Mouse (Mus musculus) kidney, embryonic 16.5 days (tissue): ENCODE results near the gene Herc3. TPM values are rescaled to one million over a fixed set of nuclear protein-coding genes. Genes with fewer than 3 reads are reported as not detected.

Source experiments
- ATAC-seq: fragments of 200-750 bp; cut with Nextera tagmentation; 2 replicates; pipeline ENCODE4 v1.8.0; 2017; ENCODE audit warnings: moderate TSS enrichment; ENCODE audit not compliant: low FRiP score, low TSS enrichment
- H3K27ac ChIP-seq: fragments of 300-500 bp; sonication (generic); 2 replicates; pipeline ENCODE4 v1.5.1; 2014; ENCODE audit warnings: low read length
- H3K27me3 ChIP-seq: fragments of 300-500 bp; sonication (generic); 2 replicates; pipeline ENCODE4 v1.6.1; 2014; ENCODE audit warnings: low read length, control low read depth, mixed read lengths; ENCODE audit not compliant: insufficient read depth
- H3K36me3 ChIP-seq: fragments of 300-500 bp; sonication (generic); 2 replicates; pipeline ENCODE4 v1.6.1; 2014; ENCODE audit warnings: low read length, control low read depth, mixed read lengths; ENCODE audit not compliant: insufficient read depth
- H3K4me1 ChIP-seq: fragments of 300-500 bp; sonication (generic); 2 replicates; pipeline ENCODE4 v1.6.1; 2014; ENCODE audit warnings: low read length, control low read depth, mixed read lengths; ENCODE audit not compliant: insufficient read depth
- H3K4me2 ChIP-seq: fragments of 300-500 bp; sonication (generic); replicated peaks from 2 replicates; pipeline ENCODE4 v1.6.1; 2014; ENCODE audit warnings: low read depth, low read length
- H3K4me3 ChIP-seq: fragments of 300-500 bp; sonication (generic); 2 replicates; pipeline ENCODE4 v1.5.1; 2014; ENCODE audit warnings: mild to moderate bottlenecking, low read length
- H3K9ac ChIP-seq: fragments of 300-500 bp; sonication (generic); replicated peaks from 2 replicates; pipeline ENCODE4 v1.6.1; 2014; ENCODE audit warnings: low read length
- H3K9me3 ChIP-seq: fragments of 300-500 bp; sonication (generic); 2 replicates; pipeline ENCODE4 v1.6.1; 2016; ENCODE audit warnings: low read length, control low read depth
- whole genome bisulfite sequencing: fragments of 180-500 bp; shearing (Covaris S2); extraction: QIAGEN DNeasy Blood & Tissue Kit; methylation state at CpG from one replicate; pipeline ENCODE4 v1.1.7; 2014; 5-methylcytosine and 5-hydroxymethylcytosine counted together
- polyA plus RNA-seq: library from polyadenylated mRNA; unstranded; fragments of >200 nt; fragmentation: Nextera tagmentation; extraction: Ambion mirVana; gene quantifications from 2 replicates; pipeline ENCODE4 v1.2.1, GENCODE M21; 2015

Gene Herc3
- polyA plus RNA-seq, 1 experiment from 2014 or later, result 7.2 TPM

DNA sequence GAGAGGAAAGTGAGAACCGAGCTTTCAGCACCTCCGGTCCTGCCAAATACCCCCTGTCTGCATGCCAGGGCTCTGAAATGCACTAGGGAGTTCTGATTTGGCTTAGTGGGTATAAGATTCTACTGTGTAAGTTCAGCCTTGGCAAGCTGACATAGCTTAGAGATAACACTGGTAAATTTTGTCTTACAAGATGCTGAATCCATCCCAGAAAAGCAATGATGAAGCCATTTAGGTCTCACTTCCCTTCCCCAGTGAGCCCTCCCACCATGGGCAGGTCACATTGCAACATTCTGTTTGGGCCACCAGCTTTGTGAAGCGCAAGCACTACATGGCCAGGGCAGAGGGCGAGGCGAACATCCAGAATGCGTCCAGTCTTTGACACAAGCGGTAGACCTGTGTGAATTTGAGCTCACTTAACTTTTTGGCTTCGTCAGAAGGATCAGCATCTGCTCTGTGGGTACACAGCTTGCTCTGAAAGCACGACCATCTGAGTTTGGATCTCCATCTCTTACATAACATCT, 98.7 kb downstream of the Herc3 start:
- Histone ChIP-seq H3K4me3 (no peak overlapping the region), H3K27ac (no peak overlapping the region), H3K4me1 (no peaks in the 10 kb centered on the region), H3K9ac (no peak overlapping the region), H3K36me3 (no peaks in the 10 kb centered on the region), H3K4me2 (no peak overlapping the region), H3K27me3 (no peaks in the 10 kb centered on the region), H3K9me3 (no peaks in the 10 kb centered on the region)
- WGBS, result 83% methylated on average over 9 of the region's 9 CpGs
- no peak for ATAC-seq

DNA sequence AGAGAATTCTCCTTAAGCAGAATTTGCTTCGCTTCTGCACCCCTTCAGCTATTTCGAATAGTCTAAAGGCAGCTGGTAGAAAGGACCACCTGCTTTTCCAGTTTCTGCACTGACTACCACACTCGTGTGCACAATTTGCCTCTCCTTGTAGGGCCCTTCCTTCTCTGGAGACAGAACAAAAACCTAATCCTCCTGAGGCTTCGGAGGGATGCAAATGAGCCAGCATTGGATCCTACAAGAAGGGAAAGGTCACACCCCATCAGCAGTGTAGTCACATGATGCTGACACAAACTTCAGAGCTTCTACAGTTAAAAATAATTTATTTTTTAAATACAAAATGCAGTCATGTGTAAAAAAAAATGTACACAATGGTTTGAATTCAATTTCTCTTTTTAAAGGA, 99.9 kb downstream of the Herc3 start:
- H3K9me3 ChIP-seq, result no peaks in the 10 kb centered on the region
- H3K27me3 ChIP-seq, result no peaks in the 10 kb centered on the region
- H3K27ac ChIP-seq, result no peak overlapping the region
- H3K36me3 ChIP-seq, result no peaks in the 10 kb centered on the region
- H3K4me2 ChIP-seq, result no peak overlapping the region
- WGBS, result 80% methylated on average over 4 of the region's 4 CpGs
- H3K4me1 ChIP-seq, result no peaks in the 10 kb centered on the region
- no peak overlapping the region for H3K9ac ChIP-seq
- no peak for ATAC-seq
- no peak overlapping the region for H3K4me3 ChIP-seq

DNA sequence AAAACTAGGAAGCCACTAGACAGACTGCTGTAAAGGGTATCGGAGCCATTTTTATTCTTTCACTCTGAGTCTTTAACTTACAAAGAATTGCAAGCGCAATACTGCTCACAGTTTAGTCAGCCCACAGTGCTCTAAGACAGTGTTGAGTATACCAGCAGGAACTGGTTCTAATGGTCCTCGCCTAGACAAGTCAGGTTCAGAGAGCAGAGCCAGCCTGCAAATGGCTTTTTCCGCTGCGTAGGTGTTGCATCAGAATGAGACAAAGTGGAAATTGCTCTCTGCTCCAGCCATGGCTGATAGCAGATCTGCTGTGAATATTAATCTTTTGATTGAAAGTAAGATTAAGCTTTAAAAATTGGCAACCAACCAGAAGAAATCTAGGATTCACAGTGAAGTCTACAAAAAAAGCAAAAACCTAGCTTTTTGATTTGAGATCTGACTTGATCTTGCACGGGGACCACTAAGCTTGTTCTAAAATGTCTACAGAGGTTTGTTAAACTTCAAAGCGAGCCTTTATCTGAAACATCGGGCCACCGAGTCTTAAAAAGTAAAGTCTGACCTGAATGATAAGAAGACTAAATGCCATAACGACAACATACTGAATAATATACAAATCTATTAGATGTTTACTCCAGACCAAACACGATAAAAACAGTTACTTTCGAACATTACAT, 101.4 kb downstream of the Herc3 start:
- H3K9ac ChIP-seq, result no peak overlapping the region
- 82% methylated on average over 12 of the region's 12 CpGs for WGBS
- no peak for ATAC-seq
- no peaks in the 10 kb centered on the region for H3K4me1 ChIP-seq
- no peaks in the 10 kb centered on the region for H3K9me3 ChIP-seq
- H3K36me3 ChIP-seq, result no peaks in the 10 kb centered on the region
- H3K4me2 ChIP-seq, result no peak overlapping the region
- H3K27ac ChIP-seq, result no peak overlapping the region
- H3K4me3 ChIP-seq, result no peak overlapping the region
- H3K27me3 ChIP-seq, result no peaks in the 10 kb centered on the region

DNA sequence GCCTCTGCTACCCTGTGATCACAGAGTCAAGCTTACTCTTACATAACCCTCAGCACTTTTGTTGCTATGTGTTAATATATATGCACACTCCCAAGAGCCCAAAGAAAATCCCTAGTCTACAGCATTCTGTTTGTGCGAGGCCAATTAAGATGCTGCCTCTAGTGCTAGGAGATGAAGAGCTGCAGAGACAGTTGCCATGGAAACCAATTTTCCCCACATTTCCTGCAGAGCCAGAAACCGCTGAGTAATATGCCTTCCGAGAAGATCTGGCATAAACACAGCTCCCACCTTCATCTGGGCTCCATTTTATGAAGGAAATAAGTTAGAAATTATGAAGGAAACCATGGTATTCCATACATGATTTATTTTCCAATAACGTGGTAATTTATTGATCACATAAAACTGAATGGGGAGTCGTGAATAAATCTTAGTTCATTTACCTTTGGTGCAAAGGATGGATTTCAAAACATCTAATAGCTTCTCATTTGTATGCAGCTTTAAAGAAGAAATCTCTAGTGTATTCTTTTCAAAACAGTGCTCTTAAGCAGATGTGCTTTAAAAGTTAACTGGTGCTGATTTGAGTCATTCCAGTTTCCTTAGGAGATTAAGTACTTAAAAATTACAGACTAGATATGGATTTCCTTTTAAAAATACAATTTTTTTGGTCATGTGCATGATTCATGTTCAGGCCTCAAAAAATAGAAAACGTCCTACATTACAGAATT, 102.1 kb downstream of the Herc3 start:
- no peak overlapping the region for H3K27ac ChIP-seq
- ATAC-seq, result no peak
- H3K9ac ChIP-seq, result no peak overlapping the region
- H3K36me3 ChIP-seq, result no peaks in the 10 kb centered on the region
- H3K4me1 ChIP-seq, result no peaks in the 10 kb centered on the region
- H3K4me2 ChIP-seq, result no peak overlapping the region
- H3K27me3 ChIP-seq, result no peaks in the 10 kb centered on the region
- no peaks in the 10 kb centered on the region for H3K9me3 ChIP-seq
- 52% methylated on average over 6 of the region's 6 CpGs for WGBS
- no peak overlapping the region for H3K4me3 ChIP-seq

DNA sequence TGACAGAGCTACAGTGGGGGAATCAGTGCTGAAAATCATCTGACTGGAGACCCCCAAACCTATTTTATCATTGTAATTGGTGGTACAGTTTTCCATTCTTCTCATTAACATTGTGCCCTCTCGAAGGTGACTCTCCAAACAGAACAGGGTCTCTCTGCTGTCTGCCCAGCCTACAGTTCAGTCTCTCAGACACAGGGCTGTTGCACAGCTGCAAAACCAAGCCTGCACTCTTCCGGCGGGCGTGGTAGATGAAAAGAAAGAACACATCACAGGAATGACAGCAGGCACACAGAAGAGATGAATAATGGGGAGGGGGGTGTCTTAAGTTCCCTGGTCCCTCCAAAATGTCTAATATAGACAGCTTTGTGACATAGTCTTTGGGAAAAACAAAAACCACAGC, 102.9 kb downstream of the Herc3 start:
- no peak overlapping the region for H3K9ac ChIP-seq
- 68% methylated on average over 4 of the region's 4 CpGs for WGBS
- H3K27ac ChIP-seq, result no peak overlapping the region
- no peaks in the 10 kb centered on the region for H3K36me3 ChIP-seq
- H3K4me2 ChIP-seq, result no peak overlapping the region
- H3K9me3 ChIP-seq, result no peaks in the 10 kb centered on the region
- H3K4me1 ChIP-seq, result no peaks in the 10 kb centered on the region
- no peak overlapping the region for H3K4me3 ChIP-seq
- ATAC-seq, result no peak
- no peaks in the 10 kb centered on the region for H3K27me3 ChIP-seq

DNA sequence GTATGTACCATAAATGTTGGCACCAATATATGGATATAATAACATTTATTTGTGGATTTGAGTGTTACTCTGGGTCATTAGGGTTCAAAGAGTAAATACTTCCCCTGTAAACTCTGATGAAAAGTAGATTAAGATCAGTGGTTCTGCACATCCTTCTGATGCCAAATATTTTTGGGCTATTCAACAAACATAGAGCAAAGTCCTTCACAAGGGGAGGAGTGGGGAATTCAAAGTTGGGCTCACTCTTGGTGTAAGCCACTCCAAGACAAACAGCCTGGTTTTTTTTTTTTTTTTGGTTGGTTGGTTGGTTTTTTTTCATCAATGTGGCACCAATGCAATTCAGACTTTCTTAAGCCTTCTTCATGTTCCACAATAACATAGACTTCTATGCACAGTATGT, 106.5 kb downstream of the Herc3 start:
- Histone ChIP-seq H3K36me3 (no peaks in the 10 kb centered on the region), H3K9me3 (no peaks in the 10 kb centered on the region), H3K27ac (no peak overlapping the region), H3K4me2 (no peak overlapping the region), H3K4me3 (no peak overlapping the region), H3K9ac (no peak overlapping the region), H3K27me3 (no peaks in the 10 kb centered on the region), H3K4me1 (no peaks in the 10 kb centered on the region)
- no peak for ATAC-seq

DNA sequence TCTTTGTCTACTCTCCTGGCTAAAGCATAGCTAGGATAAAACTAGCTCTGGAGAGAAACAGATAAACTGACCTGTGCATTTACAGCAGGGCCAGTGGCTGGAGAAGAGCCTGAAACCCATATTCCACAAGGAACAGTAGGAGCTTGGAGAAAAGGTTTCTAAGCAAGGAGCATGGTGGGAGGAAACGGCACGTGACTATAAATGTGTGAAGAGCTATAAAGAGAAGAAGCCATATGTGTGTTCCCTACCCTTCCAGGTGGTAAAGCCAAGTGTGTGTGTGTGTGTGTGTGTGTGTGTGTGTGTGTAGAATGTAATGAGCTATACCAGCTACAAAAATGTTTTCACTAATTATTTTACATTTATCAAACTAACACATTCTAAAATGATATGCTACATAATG, 111.0 kb downstream of the Herc3 start:
- H3K9me3 ChIP-seq, result no peaks in the 10 kb centered on the region
- no peaks in the 10 kb centered on the region for H3K27me3 ChIP-seq
- no peaks in the 10 kb centered on the region for H3K4me1 ChIP-seq
- 100% methylated on average over 2 of the region's 2 CpGs for WGBS
- H3K27ac ChIP-seq, result no peak overlapping the region
- no peak overlapping the region for H3K9ac ChIP-seq
- H3K4me3 ChIP-seq, result no peak overlapping the region
- no peaks in the 10 kb centered on the region for H3K36me3 ChIP-seq
- no peak for ATAC-seq
- H3K4me2 ChIP-seq, result no peak overlapping the region

DNA sequence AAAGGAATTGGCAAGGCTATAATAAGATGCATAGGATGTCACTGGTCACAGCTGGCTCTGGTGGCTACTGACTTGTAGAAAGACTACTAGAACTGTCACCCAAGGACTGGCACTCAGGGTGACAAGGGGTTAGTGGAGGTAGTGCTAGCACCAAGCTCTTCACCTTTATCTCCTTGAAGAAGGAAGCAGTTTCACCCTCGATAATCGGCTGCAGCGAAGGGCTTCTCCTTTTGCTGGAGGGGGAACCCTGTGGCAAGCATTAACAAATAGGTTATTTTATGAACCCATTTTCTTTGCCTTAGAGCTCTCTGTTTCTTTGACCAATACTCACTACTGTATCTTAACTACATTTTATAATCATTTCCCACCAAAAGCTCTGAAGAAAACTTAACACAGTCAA, 112.7 kb downstream of the Herc3 start:
- no peaks in the 10 kb centered on the region for H3K36me3 ChIP-seq
- no peak for ATAC-seq
- no peaks in the 10 kb centered on the region for H3K4me1 ChIP-seq
- H3K9ac ChIP-seq, result no peak overlapping the region
- H3K4me3 ChIP-seq, result no peak overlapping the region
- H3K9me3 ChIP-seq, result no peaks in the 10 kb centered on the region
- 90% methylated on average over 3 of the region's 3 CpGs for WGBS
- no peak overlapping the region for H3K27ac ChIP-seq
- H3K27me3 ChIP-seq, result no peaks in the 10 kb centered on the region
- H3K4me2 ChIP-seq, result no peak overlapping the region

DNA sequence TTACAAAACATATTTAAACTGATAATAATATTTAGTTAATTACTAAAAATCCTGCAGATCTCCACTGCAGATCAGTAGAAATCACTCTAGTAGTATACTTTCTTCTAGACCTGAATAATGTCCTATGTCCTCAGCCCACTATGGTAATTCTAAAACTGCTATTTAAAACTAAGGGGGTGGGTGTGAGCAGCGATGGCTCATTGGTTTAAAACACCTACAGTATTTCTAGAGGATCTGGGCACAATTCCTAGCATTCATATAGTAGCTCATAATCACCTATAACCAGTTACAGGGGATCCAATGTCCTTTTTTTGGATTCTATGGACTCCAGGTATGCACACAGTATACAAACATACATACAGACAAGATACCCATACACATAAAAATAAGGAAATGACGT, 115.0 kb downstream of the Herc3 start:
- WGBS, result 56% methylated on average over 2 of the region's 2 CpGs

DNA sequence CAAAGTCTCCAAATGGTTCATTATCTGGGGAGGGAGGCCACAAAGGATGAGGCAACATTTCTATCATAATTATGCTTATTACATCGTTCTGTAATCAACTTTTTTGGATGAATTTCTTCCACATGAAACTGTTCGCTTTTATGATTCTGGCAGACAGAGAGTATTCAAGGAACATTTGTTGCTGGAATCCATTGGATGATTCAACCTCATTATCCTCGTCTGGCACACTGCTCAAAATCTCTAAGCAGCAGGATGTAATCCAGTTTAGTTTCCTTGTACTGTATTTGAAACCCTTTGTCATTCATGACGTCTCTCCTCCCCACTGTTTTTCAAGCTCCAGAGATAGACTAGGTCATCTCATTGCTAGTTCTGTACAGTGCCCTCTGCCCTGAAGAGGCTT, 115.6 kb downstream of the Herc3 start:
- Histone ChIP-seq H3K4me1 (peaks cover 11% of the 10 kb centered on the region), H3K9me3 (no peaks in the 10 kb centered on the region), H3K36me3 (no peaks in the 10 kb centered on the region), H3K27me3 (no peaks in the 10 kb centered on the region), H3K9ac (no peak overlapping the region), H3K27ac (no peak overlapping the region), H3K4me3 (no peak overlapping the region), H3K4me2 (no peak overlapping the region)
- no peak for ATAC-seq
- WGBS, result 82% methylated on average over 4 of the region's 4 CpGs

More for the DNA sequence above, 115.0 kb downstream of the Herc3 start:
- Histone ChIP-seq H3K4me3 (no peak overlapping the region), H3K9ac (no peak overlapping the region), H3K36me3 (no peaks in the 10 kb centered on the region), H3K27me3 (no peaks in the 10 kb centered on the region), H3K9me3 (no peaks in the 10 kb centered on the region), H3K27ac (no peak overlapping the region), H3K4me2 (no peak overlapping the region), H3K4me1 (peaks cover 5% of the 10 kb centered on the region)
- no peak for ATAC-seq
